Mouse (Mus musculus) lung, embryonic 15.5 days (tissue): ENCODE measurements around the gene Axdnd1. TPM values are rescaled to one million over a fixed set of nuclear protein-coding genes. Genes with fewer than 3 reads are reported as not detected.
"Not testable (repeated sequence)": the region's sequence is repeated elsewhere in the genome, so short reads cannot be mapped to it uniquely, and the experiment has no call there.

Experiments
- ATAC-seq: fragments of 200-750 bp; cut with Nextera tagmentation; 2 replicates; pipeline ENCODE4 v1.8.0; 2017; ENCODE audit warnings: moderate number of reproducible peaks, borderline replicate concordance; ENCODE audit not compliant: low FRiP score, low TSS enrichment; ENCODE audit errors: extremely low read depth
- H3K27ac ChIP-seq: fragments of 300-500 bp; sonication (generic); 2 replicates; pipeline ENCODE4 v1.5.1; 2015; ENCODE audit warnings: moderate library complexity, mild to moderate bottlenecking, inconsistent platforms
- H3K27me3 ChIP-seq: fragments of 300-500 bp; sonication (generic); 2 replicates; pipeline ENCODE4 v1.6.1; 2015; ENCODE audit warnings: inconsistent platforms
- H3K36me3 ChIP-seq: fragments of 300-500 bp; sonication (generic); 2 replicates; pipeline ENCODE4 v1.6.1; 2015; ENCODE audit warnings: inconsistent platforms
- H3K4me1 ChIP-seq: fragments of 300-500 bp; sonication (generic); 2 replicates; pipeline ENCODE4 v1.6.1; 2015; ENCODE audit warnings: inconsistent platforms
- H3K4me2 ChIP-seq: fragments of 300-500 bp; sonication (generic); 2 replicates; pipeline ENCODE4 v1.6.1; 2015; ENCODE audit warnings: inconsistent platforms, mild to moderate bottlenecking, moderate library complexity
- H3K4me3 ChIP-seq: fragments of 300-500 bp; sonication (generic); 2 replicates; pipeline ENCODE4 v1.5.1; 2015; ENCODE audit warnings: mild to moderate bottlenecking, inconsistent platforms
- H3K9ac ChIP-seq: fragments of 300-500 bp; sonication (generic); 2 replicates; pipeline ENCODE4 v1.6.1; 2015; ENCODE audit warnings: inconsistent platforms
- H3K9me3 ChIP-seq: fragments of 300-500 bp; sonication (generic); 2 replicates; pipeline ENCODE4 v1.6.1; 2016; ENCODE audit warnings: inconsistent platforms
- WGBS: fragments of 180-500 bp; shearing (Covaris S2); methylation state at CpG from one replicate; pipeline ENCODE4 v1.1.7; 2015; 5-methylcytosine and 5-hydroxymethylcytosine counted together
- polyA plus RNA-seq: library from polyadenylated mRNA; unstranded; fragments of >200 nt; fragmentation: Nextera tagmentation; extraction: Ambion mirVana; gene quantifications from 2 replicates; pipeline ENCODE4 v1.2.1, GENCODE M21; 2015

Gene Axdnd1
- polyA plus RNA-seq, 1 experiment from 2014 or later, result 0.42 TPM

DNA sequence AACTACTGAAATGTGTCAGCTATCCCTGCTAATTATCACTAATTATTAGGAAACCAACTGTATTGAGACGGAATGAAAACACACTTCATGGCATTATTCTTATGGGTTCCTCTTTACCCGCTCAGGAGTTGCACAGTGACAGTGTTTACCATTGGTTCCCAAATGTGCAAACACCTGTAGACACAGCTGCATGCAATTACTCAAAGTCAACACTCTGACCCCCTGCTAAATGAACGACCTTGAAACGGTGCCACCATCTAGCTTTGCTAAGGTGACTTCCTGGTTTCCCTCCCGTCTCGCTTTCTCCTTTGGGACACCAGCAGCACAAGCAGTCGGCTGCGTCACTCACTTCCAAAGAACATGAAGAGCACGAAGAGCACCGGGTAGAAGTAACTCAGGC lies 11.5 kb upstream of the Axdnd1 start:
- H3K27ac ChIP-seq, result no peak overlapping the region
- 68% methylated on average over 10 of the region's 10 CpGs for WGBS
- no peak for ATAC-seq
- no peak overlapping the region for H3K4me3 ChIP-seq
- H3K9me3 ChIP-seq, result no peaks in the 10 kb centered on the region
- H3K27me3 ChIP-seq, result no peaks in the 10 kb centered on the region
- no peak overlapping the region for H3K4me2 ChIP-seq
- H3K9ac ChIP-seq, result no peak overlapping the region
- H3K36me3 ChIP-seq, result peaks cover 35% of the 10 kb centered on the region
- H3K4me1 ChIP-seq, result no peaks in the 10 kb centered on the region

DNA sequence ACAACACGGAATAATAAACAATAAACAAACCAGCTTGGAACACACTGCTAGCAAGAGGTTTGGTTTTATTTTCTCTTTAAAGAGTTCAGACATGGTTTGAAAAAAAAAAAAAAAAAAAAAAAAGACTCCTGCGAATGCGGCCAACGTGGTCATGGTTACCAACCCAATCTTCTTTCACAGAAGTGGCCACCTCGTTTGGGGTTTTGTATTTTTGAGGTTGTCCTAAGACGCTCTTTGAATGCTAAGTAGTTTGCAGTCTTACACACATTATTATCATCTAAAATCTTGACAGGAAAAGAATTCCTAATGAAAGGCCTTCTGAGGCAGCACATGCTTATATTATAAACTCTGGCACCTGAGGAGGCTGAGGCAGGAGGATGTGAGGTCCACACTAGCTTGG lies 7.5 kb upstream of the Axdnd1 start:
- H3K4me2 ChIP-seq, result no peak overlapping the region
- no peaks in the 10 kb centered on the region for H3K4me1 ChIP-seq
- H3K4me3 ChIP-seq, result no peak overlapping the region
- no peak overlapping the region for H3K9ac ChIP-seq
- no peak for ATAC-seq
- WGBS, result 88% methylated on average over 6 of the region's 6 CpGs
- H3K27ac ChIP-seq, result no peak overlapping the region
- no peaks in the 10 kb centered on the region for H3K27me3 ChIP-seq
- H3K9me3 ChIP-seq, result no peaks in the 10 kb centered on the region
- peaks cover 15% of the 10 kb centered on the region for H3K36me3 ChIP-seq

DNA sequence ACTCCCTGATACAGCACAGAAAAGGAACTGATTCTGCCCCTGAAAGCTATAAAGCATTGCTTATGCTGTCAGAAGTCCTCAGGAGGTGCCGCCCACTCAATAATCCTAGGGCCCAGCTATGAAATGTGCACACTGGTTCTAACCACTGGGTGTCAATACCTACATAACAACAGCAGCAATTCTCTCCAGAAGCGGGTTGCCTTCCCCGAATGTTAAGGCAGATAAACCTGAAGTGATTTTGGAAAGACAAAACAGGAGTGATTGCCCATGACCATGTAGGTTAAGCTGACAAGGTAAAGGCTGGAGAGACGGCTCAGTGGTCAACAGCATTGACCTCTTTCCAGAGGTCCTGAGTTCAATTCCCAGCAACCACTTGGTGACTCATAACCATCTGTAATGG lies 4.8 kb upstream of the Axdnd1 start:
- no peak for ATAC-seq

DNA sequence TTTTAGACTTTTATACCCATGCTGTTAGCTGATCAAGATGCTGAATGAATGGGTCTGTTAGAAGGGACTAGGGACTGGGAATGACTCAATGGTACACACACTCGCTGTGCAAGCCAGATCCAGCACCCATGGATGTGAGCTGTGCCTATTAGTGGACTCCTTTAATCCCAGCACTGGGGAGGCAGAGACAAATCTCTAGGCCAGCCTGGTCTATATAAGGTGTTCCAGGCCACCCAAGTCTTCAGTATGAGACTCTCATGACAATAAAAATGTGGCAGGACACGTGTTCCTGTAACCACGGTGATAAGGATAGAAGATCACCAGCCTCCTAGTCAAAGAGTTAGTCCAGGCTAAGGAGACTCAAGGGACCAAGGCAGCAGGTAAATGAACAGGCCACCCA lies 3.1 kb upstream of the Axdnd1 start:
- H3K36me3 ChIP-seq, result no peaks in the 10 kb centered on the region; the same call in 1 of the 2 replicates
- H3K4me2 ChIP-seq, result no peak overlapping the region
- WGBS, result 90% methylated on average over 3 of the region's 3 CpGs
- ATAC-seq, result no peak
- H3K9ac ChIP-seq, result no peak overlapping the region
- H3K27me3 ChIP-seq, result no peaks in the 10 kb centered on the region
- peaks cover 5% of the 10 kb centered on the region; the same call in 1 of the 2 replicates for H3K4me1 ChIP-seq
- no peak overlapping the region for H3K27ac ChIP-seq
- no peak overlapping the region for H3K4me3 ChIP-seq
- H3K9me3 ChIP-seq, result no peaks in the 10 kb centered on the region

More for the DNA sequence above, 4.8 kb upstream of the Axdnd1 start:
- Histone ChIP-seq H3K9ac (no peak overlapping the region), H3K27me3 (no peaks in the 10 kb centered on the region), H3K27ac (no peak overlapping the region), H3K4me1 (peaks cover 5% of the 10 kb centered on the region; the same call in 1 of the 2 replicates), H3K9me3 (no peaks in the 10 kb centered on the region), H3K4me3 (no peak overlapping the region), H3K36me3 (no peaks in the 10 kb centered on the region; the same call in none of the 2 replicates), H3K4me2 (no peak overlapping the region)
- WGBS, result 91% methylated on average over 4 of the region's 4 CpGs

DNA sequence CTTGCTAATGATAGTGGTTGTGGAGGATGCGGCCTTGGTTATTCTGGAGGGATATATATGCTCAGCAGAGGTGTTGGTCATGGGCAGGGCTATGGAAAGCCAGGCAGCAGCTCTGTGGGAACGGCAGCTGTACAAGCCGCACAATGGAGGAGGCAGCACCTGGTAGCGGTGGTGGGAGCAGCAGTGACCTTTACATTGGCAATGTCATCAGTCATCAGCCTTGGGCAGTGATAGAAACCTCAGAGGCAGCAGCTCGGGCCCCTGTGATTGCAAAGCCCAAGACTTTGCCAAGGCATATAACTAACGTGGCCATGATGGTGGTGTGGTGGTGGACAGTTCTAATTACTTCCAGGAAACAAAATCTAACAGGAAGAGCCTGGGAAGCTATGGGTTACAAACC lies 2.5 kb upstream of the Axdnd1 start:
- Histone ChIP-seq H3K4me2 (no peak overlapping the region), H3K27me3 (no peaks in the 10 kb centered on the region), H3K36me3 (no peaks in the 10 kb centered on the region), H3K9ac (no peak overlapping the region), H3K9me3 (no peaks in the 10 kb centered on the region), H3K27ac (no peak overlapping the region), H3K4me1 (peaks cover 5% of the 10 kb centered on the region; the same call in 1 of the 2 replicates), H3K4me3 (no peak overlapping the region)
- 83% methylated on average over 6 of the region's 6 CpGs for WGBS
- no peak for ATAC-seq

DNA sequence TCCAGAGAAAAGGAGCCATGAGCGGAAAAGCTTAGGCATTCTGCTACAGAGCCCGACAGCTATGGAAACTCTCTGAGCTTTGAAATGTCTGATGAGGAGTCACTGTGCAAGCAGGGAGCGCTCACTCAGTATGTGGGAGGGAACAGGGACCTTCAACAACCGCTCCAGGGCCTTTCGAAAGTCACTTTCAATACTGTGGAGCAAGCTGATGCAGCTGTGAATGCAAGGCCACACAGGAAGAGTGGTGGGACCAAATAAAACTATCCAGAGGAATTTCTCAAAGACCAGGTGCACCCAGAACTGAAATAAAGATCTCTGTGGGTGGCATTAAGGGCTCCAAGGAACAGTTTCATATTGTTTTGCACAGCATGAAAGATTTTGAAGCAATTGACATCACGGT lies 1.9 kb upstream of the Axdnd1 start:
- no peak overlapping the region for H3K4me3 ChIP-seq
- H3K27me3 ChIP-seq, result no peaks in the 10 kb centered on the region
- no peak overlapping the region for H3K4me2 ChIP-seq
- H3K27ac ChIP-seq, result no peak overlapping the region
- WGBS, result 71% methylated on average over 6 of the region's 6 CpGs
- no peak for ATAC-seq
- peaks cover 5% of the 10 kb centered on the region; the same call in 1 of the 2 replicates for H3K4me1 ChIP-seq
- H3K9ac ChIP-seq, result no peak overlapping the region
- H3K9me3 ChIP-seq, result no peaks in the 10 kb centered on the region
- no peaks in the 10 kb centered on the region for H3K36me3 ChIP-seq

DNA sequence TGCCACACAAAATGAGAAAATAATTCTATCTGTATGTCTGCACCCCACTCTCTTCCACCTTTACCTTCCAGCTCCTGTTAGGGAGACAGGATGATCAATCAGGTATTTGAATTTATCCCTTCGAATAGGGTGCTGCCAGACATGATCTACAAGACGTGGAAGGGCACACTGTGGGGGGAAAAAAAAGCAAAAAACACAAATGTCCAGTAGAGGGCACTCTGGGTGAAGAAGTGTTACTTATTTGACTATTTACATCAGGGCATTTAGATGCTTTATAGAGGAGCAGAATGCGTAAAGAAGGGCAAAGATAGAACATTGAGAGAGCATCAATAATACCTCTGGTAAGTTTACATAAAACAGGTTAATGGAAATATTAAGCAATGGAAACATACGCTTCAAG lies 2.8 kb downstream of the Axdnd1 start:
- ATAC-seq, result no peak
- WGBS, result 58% methylated on average over 4 of the region's 4 CpGs
- H3K4me1 ChIP-seq, result peaks cover 5% of the 10 kb centered on the region; the same call in 1 of the 2 replicates
- no peaks in the 10 kb centered on the region for H3K36me3 ChIP-seq
- no peaks in the 10 kb centered on the region for H3K27me3 ChIP-seq
- no peak overlapping the region for H3K27ac ChIP-seq
- no peak overlapping the region for H3K4me2 ChIP-seq
- H3K4me3 ChIP-seq, result no peak overlapping the region
- no peaks in the 10 kb centered on the region for H3K9me3 ChIP-seq
- no peak overlapping the region for H3K9ac ChIP-seq

DNA sequence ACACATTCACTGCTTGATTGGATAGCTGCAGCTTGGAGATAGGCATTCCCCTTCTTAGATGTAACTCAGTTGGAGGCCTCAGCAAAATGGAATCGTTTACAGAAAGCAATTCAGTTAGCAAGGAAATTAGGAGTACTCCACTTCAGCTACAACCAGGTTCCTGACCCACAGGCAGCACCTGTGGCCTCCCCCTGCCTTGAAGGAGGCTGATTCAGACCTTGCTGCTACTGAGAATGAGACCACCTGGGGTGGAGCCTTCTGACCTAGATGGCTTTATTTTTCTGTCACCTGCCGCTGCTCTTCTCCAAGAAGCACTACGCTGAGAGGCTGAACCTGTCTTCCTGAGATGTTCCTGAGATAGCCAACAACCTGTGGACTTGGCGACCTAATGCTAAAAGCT lies 12.4 kb downstream of the Axdnd1 start:
- H3K4me2 ChIP-seq, result no peak overlapping the region
- H3K27me3 ChIP-seq, result no peaks in the 10 kb centered on the region
- 56% methylated on average over 4 of the region's 4 CpGs for WGBS
- no peak for ATAC-seq
- no peaks in the 10 kb centered on the region for H3K36me3 ChIP-seq
- H3K4me3 ChIP-seq, result no peak overlapping the region
- no peaks in the 10 kb centered on the region for H3K9me3 ChIP-seq
- no peaks in the 10 kb centered on the region for H3K4me1 ChIP-seq
- no peak overlapping the region for H3K27ac ChIP-seq
- no peak overlapping the region for H3K9ac ChIP-seq

DNA sequence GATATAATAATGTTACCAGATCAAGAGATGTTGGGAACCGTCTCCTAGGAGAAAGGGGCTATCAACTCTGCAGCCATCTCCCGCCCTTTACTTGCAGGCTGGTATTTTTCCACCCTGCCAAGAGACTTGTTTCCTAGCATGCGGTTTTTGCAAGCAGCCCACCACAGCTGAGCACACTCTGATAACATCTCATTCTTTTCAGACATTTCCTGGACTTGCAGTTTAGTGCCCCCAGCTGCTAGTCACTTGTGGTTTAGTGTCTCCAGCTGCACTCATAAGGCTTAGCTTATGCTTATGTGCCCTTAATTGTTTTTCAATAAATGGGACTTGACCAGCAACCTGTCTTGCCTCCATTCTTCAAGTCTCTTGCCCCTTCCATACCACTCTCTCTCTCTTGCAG lies 13.0 kb downstream of the Axdnd1 start:
- Histone ChIP-seq H3K9me3 (no peaks in the 10 kb centered on the region), H3K9ac (no peak overlapping the region), H3K27ac (no peak overlapping the region), H3K4me2 (no peak overlapping the region), H3K36me3 (no peaks in the 10 kb centered on the region), H3K4me1 (no peaks in the 10 kb centered on the region), H3K4me3 (no peak overlapping the region), H3K27me3 (no peaks in the 10 kb centered on the region)
- WGBS, result 37% methylated on average over 3 of the region's 3 CpGs
- peak; percentile 35; the same call in 1 of the 2 replicates for ATAC-seq

DNA sequence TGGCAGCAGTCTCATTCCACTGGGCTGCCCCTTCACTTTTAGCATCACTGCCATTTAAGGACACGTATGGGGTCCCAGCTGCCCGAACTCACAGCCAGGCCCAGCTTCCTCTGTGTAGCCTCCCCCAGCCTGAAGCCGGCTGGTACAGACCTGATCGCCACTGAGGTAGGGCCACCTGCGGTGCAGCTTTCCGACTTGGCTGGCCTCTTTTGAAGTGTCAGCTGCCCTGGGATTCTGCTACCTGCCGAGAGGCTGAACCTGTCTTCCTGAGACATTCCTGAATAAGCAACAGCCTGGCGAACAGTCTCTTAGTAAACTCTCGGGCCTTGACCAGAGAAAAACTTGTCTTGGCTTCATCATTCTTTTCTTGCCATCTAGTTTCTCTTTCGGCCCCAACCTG lies 17.7 kb downstream of the Axdnd1 start:
- no peak overlapping the region for H3K27ac ChIP-seq
- no peaks in the 10 kb centered on the region for H3K9me3 ChIP-seq
- no peaks in the 10 kb centered on the region for H3K27me3 ChIP-seq
- 44% methylated on average over 10 of the region's 10 CpGs for WGBS
- no peak overlapping the region for H3K4me2 ChIP-seq
- no peak overlapping the region for H3K4me3 ChIP-seq
- no peaks in the 10 kb centered on the region for H3K36me3 ChIP-seq
- no peak overlapping the region for H3K9ac ChIP-seq
- ATAC-seq, result no peak; the same call in 1 of the 2 replicates
- H3K4me1 ChIP-seq, result no peaks in the 10 kb centered on the region

DNA sequence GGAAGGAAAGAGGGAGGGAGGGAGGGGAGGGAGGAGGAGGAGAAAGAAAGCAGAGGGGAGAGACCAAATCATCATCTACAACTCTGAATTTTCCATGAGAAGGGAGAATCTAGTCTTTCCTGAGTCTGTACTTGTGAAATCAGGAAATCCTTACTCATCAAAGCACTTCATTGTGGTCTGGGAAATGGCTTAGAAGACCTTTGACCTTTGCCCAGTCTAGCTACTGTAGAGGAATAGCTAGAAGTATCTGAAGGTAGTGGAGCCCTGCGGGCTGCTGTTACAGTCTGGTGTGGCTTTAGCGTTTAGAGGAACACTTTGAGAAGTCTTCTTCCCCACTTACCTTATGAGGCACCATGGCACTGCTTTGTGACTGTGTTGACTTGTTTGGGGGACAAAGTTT lies 18.5 kb downstream of the Axdnd1 start:
- Histone ChIP-seq H3K36me3 (no peaks in the 10 kb centered on the region), H3K4me3 (no peak overlapping the region), H3K4me1 (no peaks in the 10 kb centered on the region), H3K27me3 (no peaks in the 10 kb centered on the region), H3K4me2 (no peak overlapping the region), H3K27ac (no peak overlapping the region), H3K9ac (no peak overlapping the region), H3K9me3 (no peaks in the 10 kb centered on the region)
- no peak for ATAC-seq
- 46% methylated on average over 2 of the region's 2 CpGs for WGBS

DNA sequence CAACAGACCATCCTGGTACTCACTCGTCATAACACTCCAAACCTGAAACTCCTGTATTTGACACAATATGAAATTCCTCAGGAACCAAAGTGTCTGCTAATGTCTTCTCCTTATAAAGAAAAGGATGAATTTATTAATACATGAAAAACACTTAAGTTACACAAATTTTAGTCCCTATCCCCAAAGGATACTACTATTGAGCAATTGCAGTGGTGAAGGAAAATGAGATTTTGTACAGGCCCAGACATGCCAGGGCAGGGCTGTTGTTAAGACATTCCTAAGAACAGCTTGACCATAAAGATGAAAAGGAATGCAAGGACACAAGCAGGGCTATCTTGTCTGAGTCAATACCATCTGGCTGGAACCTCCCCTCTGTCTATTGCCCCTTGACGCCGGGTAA lies 20.8 kb downstream of the Axdnd1 start:
- H3K36me3 ChIP-seq, H3K27ac ChIP-seq, H3K9ac ChIP-seq, H3K4me1 ChIP-seq, ATAC-seq, H3K4me3 ChIP-seq, H3K9me3 ChIP-seq, H3K27me3 ChIP-seq, H3K4me2 ChIP-seq: not testable (repeated sequence)
- WGBS, result 41% methylated on average over 3 of the region's 3 CpGs

DNA sequence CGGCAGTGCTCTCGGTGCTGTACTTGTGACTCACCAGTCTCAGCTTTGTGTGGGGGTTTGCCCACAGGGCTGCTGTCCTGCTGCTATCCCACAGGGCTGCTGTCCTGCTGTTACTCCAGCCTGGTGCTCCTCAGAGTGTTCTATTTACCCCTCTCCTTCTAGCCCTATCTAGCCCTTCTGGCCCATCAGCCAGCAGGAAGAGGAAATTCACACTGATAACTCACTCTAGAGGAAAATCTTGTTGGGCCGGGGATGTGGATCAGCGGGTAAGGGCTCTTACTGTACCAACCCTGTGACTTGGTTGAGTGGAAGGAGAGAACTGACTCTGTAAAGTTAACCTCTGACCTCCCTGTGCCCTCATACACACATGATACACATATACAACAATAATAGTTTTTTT lies 27.8 kb downstream of the Axdnd1 start:
- H3K4me1 ChIP-seq, result no peaks in the 10 kb centered on the region
- H3K27ac ChIP-seq, result no peak overlapping the region
- no peaks in the 10 kb centered on the region for H3K27me3 ChIP-seq
- no peak for ATAC-seq
- H3K4me2 ChIP-seq, result no peak overlapping the region
- WGBS, result 69% methylated on average over 4 of the region's 4 CpGs
- no peak overlapping the region for H3K9ac ChIP-seq
- no peaks in the 10 kb centered on the region for H3K9me3 ChIP-seq
- no peaks in the 10 kb centered on the region for H3K36me3 ChIP-seq
- no peak overlapping the region for H3K4me3 ChIP-seq
